20 mouse cellular contexts compared by ENCODE assay signal in the genomic region with DNA sequence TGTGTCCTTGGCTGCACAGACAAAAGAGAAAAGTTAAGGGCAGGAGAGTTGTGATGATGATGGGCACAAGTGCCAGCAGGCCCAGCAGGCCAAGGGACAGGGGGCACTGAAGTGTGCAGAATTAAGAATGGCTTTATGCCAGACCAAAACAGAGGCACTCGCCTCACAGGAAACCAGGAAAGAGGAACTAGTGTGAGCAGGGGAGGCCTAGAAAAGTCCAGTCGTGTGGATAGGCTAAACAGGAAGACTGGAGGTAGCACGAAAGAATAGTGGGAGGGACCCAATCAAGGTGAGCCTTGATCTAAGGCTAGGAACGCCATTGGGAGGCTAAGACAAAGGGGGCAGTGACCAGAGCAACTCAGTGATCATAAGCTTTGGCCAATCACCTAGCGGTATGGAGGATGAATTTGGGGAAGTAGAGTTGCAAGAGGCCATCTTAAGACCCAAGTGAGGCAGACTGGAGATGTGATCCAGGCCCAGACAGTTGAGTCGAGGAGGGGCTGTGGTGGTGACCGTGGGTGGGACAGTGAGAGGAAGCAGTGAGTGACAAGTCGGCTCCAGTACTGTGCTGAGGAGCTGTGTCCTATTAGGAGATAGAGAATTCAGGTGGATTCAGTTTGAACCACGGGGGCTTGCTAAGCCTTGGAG.
A peak's percentile ranks its signal among the peaks of the same experiment; 100 is the strongest.
DNase-seq lines count a peak whose midpoint lies in the region; ATAC-seq lines count a peak whose summit lies in the region.
"Had no signal": no experiment of that assay in that cellular context is flagged by ENCODE, and none has a peak within 500 bp of the region (broad histone marks: within the 10 kb centered on the region; RNA-seq: fewer than 3 reads in every experiment).

No protein-coding gene starts in this region.

- DNase-seq in forebrain, embryonic 14.5 days (ENCODE audit: low spot score): no peak
- DNase-seq in left cerebral cortex, postnatal 4 days: peak; percentile 16
- no peak for DNase-seq in left cerebral cortex, postnatal 14 days (ENCODE audit: low spot score in 2 of 2)
- DNase-seq in cerebellum, postnatal 10 days: peak; percentile 30 to 54
- no peak for DNase-seq in urinary bladder, postnatal 14 days (ENCODE audit: low spot score)
- DNase-seq in gastrocnemius, postnatal 10 days: no peak
- DNase-seq: adrenal gland, postnatal 14 days; gastrocnemius, postnatal 25 days; kidney, adult 11 months; kidney, postnatal 25 days; layer of hippocampus, adult 9-11 months; lung, adult 18-20 months; lung, postnatal 14 days; thymus, postnatal 25 days had no signal

- ATAC-seq in forebrain, embryonic 16.5 days: peak; percentile 45; the same call in 1 of the 2 replicates
- ATAC-seq in forebrain, embryonic 14.5 days: no peak; the same call in 1 of the 2 replicates
- ATAC-seq in megakaryocyte progenitor cell, adult 5-6 weeks (replicated peaks; ENCODE audit: poor library complexity): peak; percentile 92
- ATAC-seq: activated CD4-positive, CD25-positive, alpha-beta regulatory T cell, adult 4 months had no signal

- H3K4me3 ChIP-seq in forebrain, embryonic 16.5 days (replicated peaks; ENCODE audit: low read length): no peak overlapping the region
- H3K4me3 ChIP-seq in forebrain, embryonic 14.5 days (ENCODE audit: low read depth, low read length): no peak overlapping the region
- H3K4me3 ChIP-seq: forebrain, embryonic 12.5 days; left cerebral cortex, adult 2 months had no signal

- H3K27me3 ChIP-seq in forebrain, embryonic 16.5 days (replicated peaks; ENCODE audit: control insufficient read depth, insufficient read depth, low read length): no peaks in the 10 kb centered on the region
- H3K27me3 ChIP-seq in forebrain, embryonic 14.5 days (replicated peaks; ENCODE audit: control insufficient read depth, insufficient read depth, low read length): no peaks in the 10 kb centered on the region

- no peak overlapping the region for H3K27ac ChIP-seq in forebrain, embryonic 16.5 days (ENCODE audit: low read length)
- H3K27ac ChIP-seq in forebrain, embryonic 14.5 days (ENCODE audit: low read depth, low read length): no peak overlapping the region
- H3K27ac ChIP-seq: forebrain, embryonic 12.5 days; left cerebral cortex, adult 2 months had no signal

- H3K4me2 ChIP-seq in forebrain, embryonic 16.5 days (ENCODE audit: low read length): no peak overlapping the region
- H3K4me2 ChIP-seq in forebrain, embryonic 14.5 days (ENCODE audit: low read length): no peak overlapping the region
- H3K4me2 ChIP-seq: forebrain, embryonic 12.5 days; liver, embryonic 11.5 days had no signal

- H3K4me1 ChIP-seq in forebrain, embryonic 16.5 days (replicated peaks; ENCODE audit: control insufficient read depth, insufficient read depth, low read length): no peaks in the 10 kb centered on the region
- no peaks in the 10 kb centered on the region for H3K4me1 ChIP-seq in forebrain, embryonic 14.5 days (ENCODE audit: control insufficient read depth, insufficient read depth, low read length)
- H3K4me1 ChIP-seq: forebrain, embryonic 12.5 days had no signal

- intact Hi-C loops in left cerebral cortex, postnatal 4 days (cut with DNase I): no loop called here
- intact Hi-C loops in left cerebral cortex, postnatal 14 days (cut with DNase I): no loop called here

- no peak overlapping the region for H3K9ac ChIP-seq in forebrain, embryonic 16.5 days (replicated peaks; ENCODE audit: low read depth, low read length)
- H3K9ac ChIP-seq in forebrain, embryonic 14.5 days (ENCODE audit: low read length): no peak overlapping the region
- H3K9ac ChIP-seq: forebrain, embryonic 12.5 days had no signal

- no peaks in the 10 kb centered on the region for H3K9me3 ChIP-seq in forebrain, embryonic 16.5 days (ENCODE audit: control insufficient read depth, low read length)
- no peaks in the 10 kb centered on the region for H3K9me3 ChIP-seq in forebrain, embryonic 14.5 days (replicated peaks; ENCODE audit: control insufficient read depth, low read length)
- H3K9me3 ChIP-seq: forebrain, embryonic 12.5 days had no signal

- 82% methylated on average over 9 of the region's 9 CpGs for WGBS in forebrain, embryonic 16.5 days
- 81% methylated on average over 9 of the region's 9 CpGs for WGBS in forebrain, embryonic 14.5 days

- H3K36me3 ChIP-seq in forebrain, embryonic 16.5 days (ENCODE audit: control insufficient read depth, insufficient read depth): peaks cover 6% of the 10 kb centered on the region; the same call in 1 of the 2 replicates
- peaks cover 68% of the 10 kb centered on the region for H3K36me3 ChIP-seq in forebrain, embryonic 14.5 days (ENCODE audit: control insufficient read depth, insufficient read depth, low read length)

Comparison
In these comparisons a context has a peak if more than half of its experiments do, and no peak if none do; other contexts are left out.
1. DNase-seq: peak in left cerebral cortex, postnatal 4 days (single experiment) and cerebellum, postnatal 10 days (2 of 2); none in forebrain, embryonic 14.5 days (single experiment), left cerebral cortex, postnatal 14 days (0 of 2), urinary bladder, postnatal 14 days (single experiment) and gastrocnemius, postnatal 10 days (single experiment).